Mouse (Mus musculus) thymus, adult 2 months (tissue): ENCODE data around the gene Dync1i2.

Experiments
- CTCF ChIP-seq: fragments of 200-500 bp; IDR thresholded peaks from 2 replicates; pipeline ENCODE4 v1.5.1; 2012; ENCODE audit warnings: mild to moderate bottlenecking, control low read depth, low read length, moderate library complexity, borderline replicate concordance; ENCODE audit not compliant: control insufficient read depth, poor library complexity, insufficient read depth; ENCODE audit errors: extremely low read depth
- POLR2A ChIP-seq: fragments of 200-500 bp; IDR thresholded peaks from 2 replicates; pipeline ENCODE4 v1.6.1; 2012; ENCODE audit warnings: mild to moderate bottlenecking, low read length, control low read depth, moderate library complexity; ENCODE audit not compliant: control insufficient read depth, poor library complexity, insufficient read depth; ENCODE audit errors: extremely low read depth

DNA sequence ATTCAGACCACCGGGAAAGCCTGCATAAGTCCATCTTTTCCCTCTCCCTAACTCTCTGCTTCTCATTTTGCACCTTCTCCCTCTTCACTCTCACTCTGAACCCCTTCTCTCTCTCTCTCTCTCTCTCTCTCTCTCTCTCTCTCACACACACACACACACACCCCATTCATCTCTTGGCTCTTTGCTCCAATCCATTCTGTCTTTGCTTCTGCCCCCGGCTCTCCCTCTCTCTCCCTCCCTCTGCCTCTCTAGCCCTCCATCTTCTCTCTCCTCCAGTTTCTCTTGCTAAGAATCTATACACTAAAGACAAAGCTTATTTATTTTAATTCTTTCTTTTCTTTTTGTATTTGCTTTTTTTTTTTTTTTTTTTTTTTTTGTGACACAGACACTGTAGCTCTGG lies 98.2 kb downstream of the Dync1i2 start:
- no peak for TF ChIP-seq CTCF
- no peak for TF ChIP-seq POLR2A
